Mouse (Mus musculus) brain, adult 2 months (tissue): ENCODE results near the gene Sdc4.
A peak's percentile ranks its signal among the peaks of the same experiment; 100 is the strongest.

Experiments
- DNase-seq: peaks from one replicate; pipeline ENCODE4 v3.0.0; 2011; ENCODE audit warnings: low read depth, low spot score

Gene Sdc4

DNA sequence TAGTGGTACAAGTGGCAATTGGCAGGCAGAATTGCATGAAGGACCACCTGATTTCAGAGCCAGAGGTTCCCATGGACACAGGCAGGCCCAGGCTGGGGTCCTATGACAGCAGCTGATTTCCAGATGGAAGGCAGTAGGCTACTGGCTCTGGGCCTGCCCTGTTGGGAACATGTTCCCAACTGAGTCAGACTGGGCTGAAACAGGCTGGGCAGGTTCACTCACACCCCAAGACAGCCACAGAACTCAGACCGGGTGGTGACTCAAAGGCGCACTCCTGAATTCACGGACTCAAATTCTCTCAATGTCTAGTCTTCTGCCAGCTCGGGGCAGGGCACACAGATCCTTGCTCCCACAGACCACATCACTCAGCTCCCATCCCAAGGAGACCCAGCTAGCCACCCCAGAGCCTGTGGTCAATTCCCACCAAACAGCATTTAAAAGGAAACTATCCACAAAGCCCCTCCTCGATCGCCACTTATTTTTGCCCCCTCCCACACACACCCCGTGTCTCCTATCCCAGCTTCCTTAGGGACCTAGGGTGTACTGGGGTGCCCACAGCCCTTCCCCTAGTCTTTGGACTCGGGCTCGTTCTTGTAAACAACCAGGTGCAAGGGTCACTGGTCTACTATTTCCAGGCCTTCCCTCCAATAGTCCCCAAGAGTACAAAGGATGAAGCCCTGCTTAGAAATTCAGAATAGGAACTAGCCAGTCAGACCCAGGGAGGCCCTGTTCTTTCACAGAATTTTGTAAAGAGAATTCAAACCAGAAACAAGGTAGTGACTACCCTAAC lies 11.8 kb downstream of the Sdc4 start:
- no peak for DNase-seq

DNA sequence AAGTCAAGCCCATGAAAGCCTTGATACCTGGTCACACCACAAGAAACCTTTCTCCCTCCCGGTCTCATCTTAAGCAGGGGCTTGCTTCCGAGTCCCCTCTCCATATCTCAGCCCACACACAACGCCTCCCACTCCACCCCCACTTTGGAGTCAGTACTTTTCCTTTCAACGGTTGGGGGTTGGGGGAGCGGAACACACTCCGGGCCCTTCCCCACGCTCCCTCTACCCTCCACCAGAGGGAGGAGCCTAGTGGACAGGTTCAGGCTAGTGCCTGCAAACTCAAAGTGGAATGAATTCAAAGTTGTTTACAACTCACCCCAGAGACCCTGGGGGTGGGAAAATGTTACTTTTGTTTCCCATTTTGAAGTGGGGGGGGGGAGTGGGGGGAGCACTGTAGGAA lies 13.0 kb downstream of the Sdc4 start:
- DNase-seq: no peak

- DNase-seq: no peak
Observed at GRCm38 (mm10) chr2:164429881-164430615, 13.6 kb downstream of the Sdc4 start.

- no peak for DNase-seq
Observed at GRCm38 (mm10) chr2:164428451-164428850, 15.2 kb downstream of the Sdc4 start.

GRCm38 (mm10) chr2:164426952-164427351 lies 16.7 kb downstream of the Sdc4 start:
- DNase-seq: no peak

GRCm38 (mm10) chr2:164426121-164426520 lies 17.6 kb downstream of the Sdc4 start:
- DNase-seq: no peak

- peak; percentile 48 for DNase-seq
Observed at GRCm38 (mm10) chr2:164425401-164425800, 18.3 kb downstream of the Sdc4 start.

GRCm38 (mm10) chr2:164424406-164424805 lies 19.3 kb downstream of the Sdc4 start:
- DNase-seq: no peak

GRCm38 (mm10) chr2:164423464-164423863 lies 20.2 kb downstream of the Sdc4 start:
- no peak for DNase-seq

- DNase-seq: no peak
Observed at GRCm38 (mm10) chr2:164422675-164423393, 20.9 kb downstream of the Sdc4 start.

DNA sequence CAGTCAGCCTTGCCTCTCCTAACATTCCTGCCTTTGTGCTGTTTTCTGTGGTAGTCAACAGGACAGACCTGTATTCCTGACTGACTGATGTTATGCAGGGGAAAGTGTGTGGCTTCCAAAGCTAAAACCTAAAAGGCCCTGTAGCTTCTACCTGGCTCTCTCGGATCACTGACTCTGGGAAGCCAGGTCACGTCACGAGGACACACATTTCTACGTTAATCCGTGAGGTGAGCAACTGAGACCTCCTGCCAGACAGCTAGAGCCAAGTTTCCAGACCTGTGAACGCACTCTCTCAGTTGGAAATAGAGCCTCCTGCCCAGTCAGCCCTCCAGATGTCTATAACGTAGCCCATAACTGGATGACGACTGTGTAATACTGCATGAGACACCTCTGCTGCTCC lies 21.7 kb downstream of the Sdc4 start:
- DNase-seq: no peak

DNA sequence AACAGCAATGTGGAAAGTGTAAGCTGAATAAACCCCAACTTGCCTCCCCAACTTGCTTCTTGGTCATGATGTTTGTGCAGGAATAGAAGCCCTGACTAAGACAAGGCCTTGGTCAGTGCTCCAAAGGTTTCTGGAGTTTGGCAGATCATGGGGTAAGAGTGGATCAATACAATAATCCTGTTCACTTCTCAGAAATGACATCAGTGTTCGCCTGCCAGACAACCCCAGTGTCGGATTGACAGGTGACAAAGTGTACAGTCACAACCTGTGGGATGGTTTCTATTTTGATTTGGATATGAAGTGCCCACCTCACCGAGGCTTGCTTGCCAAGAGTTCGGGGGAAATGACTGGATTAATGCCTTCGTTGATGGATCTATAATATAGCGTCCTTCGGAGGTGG lies 22.4 kb downstream of the Sdc4 start:
- no peak for DNase-seq

- DNase-seq: no peak
Observed at GRCm38 (mm10) chr2:164419489-164419888, 24.2 kb downstream of the Sdc4 start.

DNA sequence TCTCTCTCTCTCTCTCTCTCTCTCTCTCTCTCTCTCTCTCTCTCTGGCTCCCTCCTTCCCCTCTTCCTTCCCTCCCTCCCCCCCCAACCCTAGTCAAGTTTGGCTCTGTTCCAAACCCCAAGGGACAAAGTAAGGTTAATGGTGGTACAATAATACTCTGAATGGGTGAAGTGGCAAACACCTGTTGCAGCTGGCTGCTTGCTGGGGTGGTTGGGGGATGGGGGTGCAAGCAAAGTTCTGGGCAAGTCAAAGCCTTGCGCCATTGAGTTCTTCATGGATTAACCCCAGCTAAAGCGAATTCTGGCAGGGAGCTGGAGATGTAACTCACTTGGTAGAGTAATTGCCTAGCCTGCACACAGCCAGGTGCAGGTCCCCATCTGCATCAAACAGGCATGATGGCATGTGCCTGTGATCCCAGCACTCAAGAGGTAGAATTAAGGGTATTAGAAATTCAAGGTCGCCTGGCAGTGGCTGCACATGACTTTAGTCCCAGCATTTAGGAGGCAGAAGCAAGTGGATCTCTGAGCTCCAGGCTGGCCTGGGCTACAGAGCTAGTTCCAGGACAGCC lies 25.3 kb downstream of the Sdc4 start:
- no peak for DNase-seq

DNA sequence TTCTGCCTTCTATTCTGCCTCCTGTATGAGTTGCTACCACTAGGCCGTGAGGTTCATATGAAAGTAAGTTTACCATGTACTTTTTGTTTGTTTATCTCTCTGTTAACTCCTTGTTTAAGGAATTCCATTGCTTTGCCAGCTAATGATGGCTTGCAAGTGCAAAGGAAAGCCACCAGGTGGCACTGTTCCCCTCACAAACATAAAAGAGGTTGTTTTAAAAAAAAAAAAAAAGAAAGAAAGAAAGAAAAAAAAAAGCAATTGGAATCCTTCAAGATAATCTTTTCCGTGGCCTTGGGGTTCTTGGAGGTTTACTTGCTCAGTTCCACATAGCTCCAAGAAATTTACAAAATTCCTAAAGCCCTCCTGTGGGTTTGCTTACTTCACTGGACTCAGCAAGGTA lies 26.5 kb downstream of the Sdc4 start:
- peak; percentile 71 for DNase-seq

- no peak for DNase-seq
Observed at GRCm38 (mm10) chr2:164414581-164414980, 29.1 kb downstream of the Sdc4 start.

- no peak for DNase-seq
Observed at GRCm38 (mm10) chr2:164414167-164414566, 29.5 kb downstream of the Sdc4 start.

DNA sequence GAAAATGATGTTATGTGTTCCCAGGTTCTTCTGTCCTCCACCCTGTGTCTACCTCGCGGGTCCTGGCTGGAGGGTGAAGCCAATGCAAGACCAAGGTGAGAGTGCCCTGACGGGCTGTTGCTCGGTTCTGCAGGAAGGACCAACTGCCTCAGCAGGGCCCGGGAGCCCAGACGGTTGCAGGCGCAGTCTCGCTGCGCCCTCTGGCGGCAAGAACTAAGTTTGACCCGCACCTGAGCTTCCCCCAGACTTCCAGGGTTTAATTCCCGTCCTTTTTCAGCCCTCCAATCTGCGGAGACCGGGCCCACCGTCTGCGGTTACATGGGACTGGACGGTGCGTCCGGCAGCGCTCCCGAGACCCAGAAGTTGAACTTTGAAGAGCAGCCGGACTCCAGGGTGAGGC lies 36.0 kb downstream of the Sdc4 start:
- DNase-seq: peak; percentile 73

GRCm38 (mm10) chr2:164405519-164405918 lies 38.2 kb downstream of the Sdc4 start:
- no peak for DNase-seq

DNA sequence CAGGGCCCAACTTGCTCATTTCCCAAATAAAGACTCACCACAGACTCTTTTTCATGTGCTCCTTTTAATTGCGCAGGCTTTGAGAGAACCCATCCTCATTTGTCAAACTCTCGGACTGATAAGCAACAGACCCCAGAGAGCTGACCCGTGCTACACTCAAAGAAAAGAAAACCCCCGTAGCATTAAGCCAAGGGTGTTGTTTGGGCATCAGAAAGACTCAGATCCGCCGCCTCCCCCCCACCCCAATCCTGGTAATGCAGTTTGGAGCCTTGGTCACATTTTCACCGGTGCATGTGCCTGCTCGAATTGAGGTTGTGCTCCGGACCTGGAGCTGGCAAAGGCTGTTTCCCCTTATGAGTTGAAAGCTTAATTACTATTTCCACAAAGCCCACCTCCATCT lies 38.6 kb downstream of the Sdc4 start, which contains the start of gene Matn4:
TSS of gene Matn4 (minus strand) at position 101 of the 400 bp plus-strand sequence.
- DNase-seq: no peak

- no peak for DNase-seq
Observed at GRCm38 (mm10) chr2:164404082-164404990, 39.4 kb downstream of the Sdc4 start.
